Mouse (Mus musculus) layer of hippocampus, adult 18-20 months (tissue): ENCODE measurements around the gene Reg3g. TPM values are rescaled to one million over a fixed set of nuclear protein-coding genes. Genes with fewer than 3 reads are reported as not detected.
"Not testable (repeated sequence)": the region's sequence is repeated elsewhere in the genome, so short reads cannot be mapped to it uniquely, and the experiment has no call there.

ENCODE experiments used
- DNase-seq, 2 experiments: peaks; one replicate each; pipeline ENCODE4 v3.0.0; 2022; ENCODE audit warnings: low spot score in 2 of 2
- long read RNA-seq: library from polyadenylated mRNA; stranded (forward); transcript quantifications from one replicate; pipeline ENCODE4 v2.0.0, GENCODE M21; 2021
- total RNA-seq, 2 experiments: library from RNA; stranded (reverse); gene quantifications; 2 replicates each; pipeline ENCODE4 v1.2.3; 2021

Reg3g gene
- not detected for total RNA-seq
- long read RNA-seq = 0 reads

DNA sequence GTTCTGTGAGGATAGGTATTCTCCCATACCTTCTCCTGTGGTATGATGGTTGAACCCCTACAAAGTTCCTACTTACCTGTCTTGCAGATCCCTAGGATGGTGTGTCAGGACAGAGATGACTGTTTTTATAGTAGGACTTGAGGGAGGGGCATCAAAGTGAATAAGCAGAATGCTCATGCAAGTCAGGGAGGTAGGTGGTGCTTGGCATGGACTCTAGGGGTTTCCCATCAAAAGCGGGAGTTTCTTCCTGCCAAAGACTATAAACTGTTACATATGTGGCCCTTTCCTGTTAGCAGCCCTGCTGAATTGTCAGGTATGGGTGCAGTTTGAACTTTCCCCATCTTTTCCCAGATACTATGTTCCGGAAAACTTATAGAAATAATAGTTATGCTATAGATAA lies at the start of gene Reg3g:
TSS of gene Reg3g (minus strand) at position 101 of the 400 bp plus-strand sequence.
- DNase-seq = no peak

DNA sequence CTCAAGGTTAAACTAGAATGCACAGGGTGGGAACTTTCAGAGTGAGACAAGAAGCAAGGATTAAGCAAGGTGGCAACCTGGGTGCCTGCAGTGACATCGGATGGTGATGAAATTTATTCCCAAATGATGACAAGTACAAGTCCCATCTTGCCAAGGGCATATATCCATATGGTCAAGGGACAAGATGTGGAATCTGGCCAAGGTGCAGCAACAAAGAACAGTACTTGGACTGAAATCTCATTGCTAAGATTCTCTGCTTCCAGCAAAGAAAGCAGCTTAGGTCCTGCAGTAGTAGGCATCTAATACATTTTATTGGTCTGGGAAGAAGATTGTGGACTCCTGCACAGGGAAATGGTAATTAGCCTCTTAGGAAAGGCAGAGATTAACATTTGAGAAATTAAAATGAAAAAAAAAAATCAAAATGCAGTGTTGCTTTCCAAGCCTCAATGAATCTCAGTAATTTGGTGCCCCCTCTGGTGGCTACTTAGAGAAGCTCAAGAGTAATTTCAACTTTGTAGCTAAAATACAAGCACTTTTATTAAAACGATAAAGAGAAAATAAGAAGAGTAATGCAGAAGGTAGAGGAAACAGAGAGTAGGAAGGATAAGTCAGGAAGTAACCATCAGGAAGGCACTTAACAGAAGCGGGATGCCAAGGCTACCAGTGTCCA lies 47.2 kb upstream of the Reg3g start:
- DNase-seq = peak in 1 of 2 experiments; percentile 44

DNA sequence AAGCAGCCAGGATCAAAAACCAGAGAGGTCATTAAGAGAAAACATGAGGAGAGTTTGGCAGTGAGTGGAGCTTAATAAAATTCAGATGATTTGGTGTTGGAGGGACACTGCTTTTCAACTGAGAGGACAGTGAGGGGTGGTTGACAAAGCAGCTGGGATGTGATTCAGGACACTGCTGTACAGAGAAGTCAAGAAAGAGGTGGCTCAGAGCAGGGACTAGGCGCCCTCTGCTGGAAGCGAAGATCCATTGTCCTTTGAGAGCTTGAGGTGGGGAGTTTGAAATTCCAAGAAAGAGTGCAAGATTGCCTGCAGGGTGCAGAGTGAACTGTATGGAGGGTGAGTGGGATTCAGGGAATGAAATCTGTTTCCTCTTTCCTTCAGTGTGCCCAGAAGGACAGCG lies 44.2 kb upstream of the Reg3g start:
- peak; percentile 30 to 66 for DNase-seq

DNA sequence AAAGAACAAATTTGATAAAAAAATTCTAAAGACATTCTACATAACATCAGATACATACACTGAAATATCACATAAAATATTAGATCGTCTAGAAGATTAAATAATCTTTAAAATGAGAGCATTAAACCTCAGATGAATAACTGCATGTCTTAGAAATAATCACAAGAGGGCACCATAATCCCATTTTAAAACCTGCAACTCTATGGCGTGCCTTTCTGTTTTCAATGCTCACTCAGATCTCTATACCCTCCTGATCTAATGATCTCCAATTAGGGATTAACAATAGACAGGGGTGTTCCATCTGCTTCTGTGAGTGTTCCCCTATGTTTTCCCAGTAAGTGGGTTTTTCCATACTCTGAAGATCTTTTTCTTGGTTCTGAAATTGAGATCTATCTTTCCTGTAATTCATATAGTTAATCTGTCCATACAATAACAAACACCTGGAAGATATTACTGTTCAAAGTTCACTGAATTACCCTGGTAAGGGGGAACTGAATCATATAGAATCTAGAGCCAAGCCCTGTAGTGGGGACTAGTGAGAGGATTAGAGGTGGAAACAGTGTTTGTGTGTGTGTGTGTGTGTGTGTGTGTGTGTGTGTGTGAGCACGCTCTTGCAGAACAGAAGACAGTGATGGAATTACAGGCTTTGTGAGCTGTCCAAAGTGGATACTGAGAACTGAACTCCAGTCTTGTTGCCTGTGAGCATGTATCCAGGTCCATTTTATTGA lies 41.7 kb upstream of the Reg3g start:
- no peak for DNase-seq

DNA sequence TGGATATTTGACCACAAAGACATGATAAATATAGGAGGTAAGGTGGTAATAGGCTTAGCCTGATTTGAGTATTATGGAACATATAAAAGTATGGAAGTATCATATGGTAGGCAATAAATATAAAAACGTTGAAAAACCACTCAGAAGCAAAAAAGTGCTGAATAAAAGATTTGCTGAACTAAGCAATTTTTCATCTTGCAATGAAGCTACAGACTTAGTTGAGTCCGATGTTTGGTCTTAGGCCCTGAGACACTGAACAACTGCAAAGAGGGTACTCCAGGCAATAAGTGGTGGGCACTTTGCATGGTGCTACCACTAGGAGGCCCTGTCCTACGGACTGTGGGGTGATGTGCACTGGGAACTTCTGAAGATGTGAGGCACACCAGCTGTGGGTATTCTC lies 37.1 kb upstream of the Reg3g start:
- DNase-seq = no peak

DNA sequence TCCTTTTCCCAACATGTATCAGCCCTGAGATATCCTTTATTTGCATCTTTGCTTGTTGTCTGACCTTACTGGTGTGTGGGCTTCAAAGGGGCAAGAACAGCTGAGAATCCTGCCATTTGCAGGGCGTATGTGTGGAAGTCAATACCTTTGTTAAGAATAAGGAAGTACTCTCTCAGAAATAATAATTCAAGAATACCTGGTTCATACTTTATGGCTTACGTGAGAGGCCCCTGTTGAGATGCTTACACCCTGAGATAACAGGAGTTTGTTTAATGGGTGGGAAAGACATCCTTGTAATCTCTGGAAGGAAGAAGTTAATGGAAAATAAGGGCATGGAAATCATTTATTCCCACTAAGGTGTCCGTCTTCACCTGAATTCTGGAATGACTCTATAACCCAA lies 26.0 kb upstream of the Reg3g start:
- no peak for DNase-seq

DNA sequence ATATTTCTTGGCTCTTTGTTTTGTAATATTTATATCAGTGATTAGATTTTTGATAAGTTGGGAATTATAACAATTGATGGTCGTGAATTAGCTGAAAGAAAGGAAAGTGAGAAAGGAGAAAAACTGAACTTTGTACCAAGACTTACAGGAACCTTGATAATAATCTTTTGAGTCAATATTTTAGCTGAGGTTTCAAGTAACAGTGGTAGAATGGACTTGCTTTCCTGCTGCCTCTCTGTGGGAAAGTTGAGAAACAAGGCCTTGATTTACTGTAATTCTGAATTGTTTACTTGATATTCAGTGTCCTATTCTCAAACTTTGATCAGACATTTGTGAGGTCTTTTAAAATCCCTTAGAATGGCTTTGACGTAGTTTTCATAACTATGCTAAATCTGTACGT lies 615 bp upstream of the Reg3g start:
- no peak for DNase-seq

DNA sequence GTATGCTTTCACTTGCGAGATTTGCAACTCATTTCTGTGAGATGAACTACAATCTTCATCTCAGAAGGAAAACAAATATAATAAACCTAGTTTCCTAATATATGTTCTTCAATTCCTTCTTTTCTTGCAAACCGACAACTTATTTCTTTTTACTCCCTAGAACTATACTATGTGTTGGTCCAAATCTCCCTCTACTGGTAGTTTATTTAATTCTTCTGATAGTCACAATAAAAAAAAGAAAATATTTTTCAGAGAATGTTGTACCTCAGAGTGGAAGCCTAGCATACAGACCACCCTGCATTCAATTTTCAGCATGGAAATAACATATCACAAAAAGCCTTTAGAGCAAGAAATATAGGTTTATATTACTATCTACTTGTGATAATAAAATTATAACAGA lies 5.4 kb downstream of the Reg3g start:
- no peak for DNase-seq

DNA sequence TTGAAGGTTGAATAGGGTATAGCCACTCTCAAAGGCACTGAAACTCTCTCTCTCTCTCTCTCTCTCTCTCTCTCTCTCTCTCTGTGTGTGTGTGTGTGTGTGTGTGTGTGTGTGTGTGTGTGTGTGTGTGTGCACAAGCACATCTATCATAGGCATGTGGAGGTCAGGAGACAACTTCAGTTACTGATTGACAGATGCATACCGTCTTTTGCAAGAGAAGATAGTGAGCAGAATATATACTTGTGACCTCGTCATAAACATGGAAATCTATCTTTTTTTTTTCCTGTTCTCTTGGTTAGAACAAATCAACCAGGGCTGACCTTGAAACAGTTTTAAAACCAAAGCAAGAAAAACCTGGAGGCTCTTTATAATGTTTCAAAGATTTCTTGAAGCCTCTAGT lies 6.3 kb downstream of the Reg3g start:
- DNase-seq = no peak

DNA sequence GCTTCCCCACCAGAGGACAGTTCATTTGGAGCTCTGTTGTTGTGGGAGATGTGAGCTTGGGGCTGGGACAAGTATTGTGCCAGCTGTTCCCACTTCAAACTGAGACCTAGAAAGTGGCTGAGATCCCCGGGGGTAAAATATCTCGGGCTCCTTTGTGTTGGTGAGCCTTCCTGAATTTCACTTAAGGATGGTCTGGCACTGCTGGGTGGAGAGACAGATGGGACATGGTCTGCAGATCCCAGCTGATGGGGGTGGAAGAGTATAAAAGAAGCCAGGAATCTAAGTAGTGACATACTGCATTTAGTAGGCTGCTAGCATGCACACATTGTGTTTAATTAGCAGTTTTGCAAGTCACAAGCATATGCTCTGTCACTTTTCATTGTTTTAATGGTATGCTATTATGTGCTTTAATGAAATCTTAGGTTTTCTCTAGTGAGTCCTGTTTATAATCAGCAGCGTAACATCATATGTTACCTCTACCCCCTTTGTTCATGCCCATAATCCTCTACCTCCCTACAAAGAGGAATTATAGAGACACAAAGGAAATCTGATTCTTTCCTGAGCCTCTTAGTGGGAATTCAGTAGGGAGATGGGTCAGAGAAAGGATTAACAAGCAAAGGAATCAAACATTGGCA lies 8.4 kb downstream of the Reg3g start:
- peak; percentile 50 to 84 for DNase-seq

DNA sequence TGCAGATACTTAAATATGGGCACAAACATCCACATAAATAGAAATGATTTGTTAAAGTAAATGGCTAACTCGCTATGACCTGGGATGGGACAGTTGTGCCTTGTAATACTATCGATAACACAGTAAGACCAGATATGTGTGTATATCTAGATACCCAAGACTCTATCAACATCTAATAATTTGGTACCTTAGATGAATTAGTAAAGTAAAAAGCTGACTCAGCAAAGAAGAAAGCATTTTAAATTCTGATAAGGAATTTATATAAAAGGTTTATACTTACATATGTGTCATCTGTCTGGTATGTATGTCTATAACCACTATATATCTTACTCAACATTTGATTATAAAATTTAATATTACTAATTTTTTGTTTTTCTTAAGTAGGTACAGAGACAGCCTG lies 15.9 kb downstream of the Reg3g start:
- no peak for DNase-seq

DNA sequence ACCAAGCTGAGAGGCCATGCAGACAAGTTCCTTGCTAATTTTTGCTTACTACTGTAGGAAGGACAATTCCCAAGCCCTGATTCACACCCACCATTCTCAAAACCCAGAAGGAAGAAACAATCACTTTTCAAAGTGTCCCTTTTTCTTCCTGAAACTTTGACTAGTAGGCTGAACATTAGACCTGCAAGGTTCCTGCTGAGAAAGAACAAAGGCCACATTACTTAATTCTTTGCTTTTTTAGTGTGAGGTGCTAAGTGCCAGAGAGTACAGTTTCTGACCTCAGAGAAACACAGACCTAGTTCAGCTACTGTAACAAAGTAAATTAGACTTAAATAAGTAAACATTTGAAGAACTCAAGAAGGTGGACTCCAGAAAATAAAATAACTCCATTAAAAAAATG lies 20.3 kb downstream of the Reg3g start:
- no peak for DNase-seq

DNA sequence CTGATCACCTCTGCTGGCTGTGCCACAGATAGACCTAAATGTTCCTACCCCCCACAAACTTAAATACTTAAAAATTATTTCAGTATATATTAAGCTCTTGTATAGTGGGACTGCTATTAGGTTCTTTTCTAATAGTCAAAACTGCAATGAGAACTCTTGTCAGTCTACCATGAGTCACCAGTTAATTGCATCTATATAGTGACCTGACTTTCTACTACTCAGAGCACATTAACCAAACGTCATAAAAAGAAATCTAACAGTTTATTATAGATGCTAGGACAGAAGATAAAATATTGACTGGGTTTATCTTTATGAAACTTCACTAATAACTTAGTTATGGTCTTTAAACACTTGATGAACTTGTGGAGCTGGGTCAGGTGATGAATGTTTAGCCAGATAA lies 21.5 kb downstream of the Reg3g start:
- DNase-seq = no peak

DNA sequence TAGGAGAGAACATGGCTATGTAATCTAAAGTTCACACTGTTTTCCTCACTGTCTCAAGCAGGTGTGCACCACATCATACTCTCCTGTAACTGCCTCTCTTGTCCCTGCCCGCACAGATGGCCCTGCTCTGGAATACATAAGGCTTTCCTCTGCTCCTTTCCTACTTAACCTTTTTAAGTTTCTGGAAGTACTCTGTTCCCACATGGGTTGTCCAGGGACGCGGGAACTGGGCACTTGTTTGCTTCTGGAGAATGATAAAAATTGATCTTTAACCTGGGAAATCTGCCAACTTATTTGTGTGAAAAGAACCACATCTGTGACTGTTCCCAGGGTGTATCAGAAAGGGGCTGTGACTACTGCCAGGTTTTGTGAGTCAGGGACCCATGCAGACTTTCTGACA lies 43.2 kb downstream of the Reg3g start:
- DNase-seq = no peak

DNA sequence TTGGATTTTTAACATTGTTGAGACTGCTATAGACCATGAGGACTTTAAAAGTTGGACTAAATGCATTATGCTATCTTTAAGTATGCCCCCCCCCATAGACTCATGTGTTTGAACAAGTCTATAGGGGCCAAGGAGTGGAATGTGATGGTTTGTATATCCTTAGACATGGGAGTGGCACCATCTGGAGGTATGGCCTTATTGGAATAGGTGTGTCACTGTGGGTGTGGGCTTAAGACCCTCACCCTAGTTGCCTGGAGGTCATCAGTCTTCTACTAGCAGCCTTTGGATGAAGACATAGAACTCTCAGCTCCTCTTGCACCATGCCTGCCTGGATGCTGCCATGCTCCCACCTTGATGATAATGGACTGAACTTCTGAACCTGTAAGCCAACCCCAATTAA lies 46.3 kb downstream of the Reg3g start, which contains the start of gene Reg1:
TSS of gene Reg1 (plus strand) at position 301 of the 400 bp plus-strand sequence.
- not testable (repeated sequence) for DNase-seq

Other genes starting within 250 kb of the Reg3g start
- gene Reg3b, start 98.2 kb downstream of the Reg3g start, total RNA-seq = not detected
- not detected for gene Reg3d, start 90.0 kb downstream of the Reg3g start, total RNA-seq
- gene Reg3a, start 88.2 kb downstream of the Reg3g start, total RNA-seq = not detected
- not detected for gene Reg2, start 73.2 kb downstream of the Reg3g start, total RNA-seq
- gene Reg1, start 46.2 kb downstream of the Reg3g start, total RNA-seq = not detected